Mouse (Mus musculus) embryonic facial prominence, embryonic 10.5 days (tissue): Measurements from ENCODE around the gene Nfkbil1. TPM values are rescaled to one million over a fixed set of nuclear protein-coding genes. Genes with fewer than 3 reads are reported as not detected.

Experiments used
- DNase-seq: peaks from one replicate; pipeline ENCODE4 v3.0.0-alpha.2; 2017; ENCODE audit warnings: low spot score
- H3K27ac ChIP-seq: fragments of 300-500 bp; sonication (generic); replicated peaks from 2 replicates; pipeline ENCODE4 v1.5.1; 2016; ENCODE audit warnings: mild to moderate bottlenecking
- H3K27me3 ChIP-seq: fragments of 300-500 bp; sonication (generic); replicated peaks from 2 replicates; pipeline ENCODE4 v1.6.1; 2016; ENCODE audit warnings: low read depth, mild to moderate bottlenecking; ENCODE audit not compliant: poor library complexity, severe bottlenecking
- H3K36me3 ChIP-seq: fragments of 300-500 bp; sonication (generic); replicated peaks from 2 replicates; pipeline ENCODE4 v1.6.1; 2016; ENCODE audit warnings: mild to moderate bottlenecking, moderate library complexity
- H3K4me1 ChIP-seq: fragments of 300-500 bp; sonication (generic); 2 replicates; pipeline ENCODE4 v1.6.1; 2016
- H3K4me3 ChIP-seq: fragments of 300-500 bp; sonication (generic); 2 replicates; pipeline ENCODE4 v1.5.1; 2016; ENCODE audit warnings: mild to moderate bottlenecking, moderate library complexity
- H3K9me3 ChIP-seq: fragments of 300-500 bp; sonication (generic); 2 replicates; pipeline ENCODE4 v1.6.1; 2016; ENCODE audit warnings: mild to moderate bottlenecking
- WGBS: fragments of 180-500 bp; shearing (Covaris S2); methylation state at CpG from one replicate; pipeline ENCODE4 v1.1.7; 2016; 5-methylcytosine and 5-hydroxymethylcytosine counted together
- polyA plus RNA-seq: library from polyadenylated mRNA; unstranded; fragments of >200 nt; fragmentation: Nextera tagmentation; extraction: Ambion mirVana; gene quantifications from 2 replicates; pipeline ENCODE4 v1.2.1, GENCODE M21; 2016

Nfkbil1 gene
- polyA plus RNA-seq, 1 experiment from 2014 or later: 9.3 TPM

DNA sequence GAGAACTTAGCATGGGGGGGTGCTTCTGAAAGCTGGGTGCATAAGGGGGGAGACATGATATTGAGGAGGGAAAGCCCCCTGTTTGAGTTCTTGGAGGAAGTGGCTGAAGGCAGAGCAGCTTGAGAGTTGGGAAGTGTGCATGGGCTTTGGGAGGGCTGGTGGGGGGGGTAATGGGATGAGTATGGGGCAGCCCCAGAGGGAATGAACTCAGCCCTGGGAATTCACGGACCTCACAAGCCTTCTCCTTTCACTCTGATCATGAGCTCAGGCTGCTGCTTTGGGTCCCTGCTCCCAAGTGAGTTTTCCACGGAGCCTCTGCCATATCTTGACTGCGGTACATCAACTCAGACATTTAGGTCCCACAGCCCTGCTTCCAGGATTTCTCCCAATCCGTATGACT lies 33.1 kb downstream of the Nfkbil1 start:
- H3K9me3 ChIP-seq: no peaks in the 10 kb centered on the region
- no peak overlapping the region for H3K4me3 ChIP-seq
- WGBS: 78% methylated on average over 4 of the region's 4 CpGs
- H3K36me3 ChIP-seq: no peaks in the 10 kb centered on the region
- DNase-seq: no peak
- H3K27ac ChIP-seq: no peak overlapping the region
- peaks cover 78% of the 10 kb centered on the region for H3K27me3 ChIP-seq
- peaks cover 14% of the 10 kb centered on the region for H3K4me1 ChIP-seq

DNA sequence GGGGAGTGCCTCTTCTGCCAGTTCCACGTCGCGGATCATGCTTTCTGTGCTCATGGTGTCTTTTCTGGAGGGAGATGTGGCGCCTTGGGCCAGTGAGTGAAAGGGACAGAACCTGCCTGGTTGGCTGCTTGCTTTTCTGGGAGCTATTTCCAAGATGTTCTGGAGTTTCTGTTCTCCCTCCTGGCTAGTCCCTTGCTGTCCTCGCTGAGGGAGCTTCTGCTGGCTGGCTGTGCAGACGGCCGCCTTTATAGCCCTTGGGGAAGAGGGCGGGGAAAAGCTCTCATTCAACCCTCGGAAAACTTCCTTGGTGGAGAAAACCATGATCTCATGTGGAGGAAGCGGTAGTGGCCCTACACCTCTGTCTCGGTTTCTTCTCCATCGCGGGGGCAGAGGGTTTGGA lies 33.8 kb downstream of the Nfkbil1 start, which contains the start of gene Tnf:
Tnf (minus strand) TSS at position 221 of the 400 bp plus-strand sequence.
- H3K4me3 ChIP-seq: 0 out of 2 replicates have a peak within 1 kb of the TSS, but pooled peaks have one; percentile 4
- H3K27ac ChIP-seq: no peak within 1 kb of the TSS
- WGBS: 43% methylated on average over 13 of the region's 13 CpGs
- peaks cover 14% of the 10 kb centered on the region for H3K4me1 ChIP-seq
- DNase-seq: no peak
- peaks cover 85% of the 10 kb centered on the region for H3K27me3 ChIP-seq
- no peaks in the 10 kb centered on the region for H3K36me3 ChIP-seq
- no peaks in the 10 kb centered on the region for H3K9me3 ChIP-seq

DNA sequence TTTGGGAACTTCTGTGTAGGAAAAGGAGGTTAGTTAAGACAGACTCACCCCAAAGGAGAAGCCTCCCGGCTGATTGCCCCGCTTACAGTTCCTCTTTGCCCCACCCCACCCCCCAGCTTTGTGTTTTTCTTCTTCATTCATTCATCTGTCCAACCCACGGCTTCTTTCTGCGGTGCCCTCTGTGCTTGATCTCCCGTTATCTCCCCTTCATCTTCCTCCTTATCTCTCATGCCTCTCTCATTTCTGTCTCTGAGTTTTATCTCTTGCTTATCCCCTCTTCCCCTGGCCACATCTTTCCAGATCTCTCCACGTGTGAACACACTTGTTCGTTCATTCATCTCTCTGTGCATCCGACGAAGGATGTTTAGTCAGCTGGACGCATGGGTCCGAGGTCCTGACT lies 34.5 kb downstream of the Nfkbil1 start:
- peaks cover 92% of the 10 kb centered on the region for H3K27me3 ChIP-seq
- H3K4me1 ChIP-seq: peaks cover 15% of the 10 kb centered on the region
- H3K4me3 ChIP-seq: 0 out of 2 replicates have a peak overlapping the region, but pooled peaks have one; percentile 4
- H3K36me3 ChIP-seq: no peaks in the 10 kb centered on the region
- H3K9me3 ChIP-seq: no peaks in the 10 kb centered on the region
- H3K27ac ChIP-seq: no peak overlapping the region
- 79% methylated on average over 11 of the region's 11 CpGs for WGBS
- no peak for DNase-seq

DNA sequence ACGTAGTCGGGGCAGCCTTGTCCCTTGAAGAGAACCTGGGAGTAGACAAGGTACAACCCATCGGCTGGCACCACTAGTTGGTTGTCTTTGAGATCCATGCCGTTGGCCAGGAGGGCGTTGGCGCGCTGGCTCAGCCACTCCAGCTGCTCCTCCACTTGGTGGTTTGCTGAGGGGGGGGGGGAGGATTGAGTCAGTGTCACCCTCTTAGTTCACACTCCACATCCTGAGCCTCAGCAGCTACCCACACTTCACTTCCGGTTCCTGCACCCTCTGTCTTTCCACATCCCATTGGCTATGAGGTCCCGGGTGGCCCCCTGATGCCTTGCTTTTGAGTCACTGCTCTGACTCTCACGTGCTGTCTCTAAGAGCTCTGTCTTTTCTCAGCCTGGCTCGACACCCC lies 35.2 kb downstream of the Nfkbil1 start:
- H3K36me3 ChIP-seq: no peaks in the 10 kb centered on the region
- DNase-seq: no peak
- no peaks in the 10 kb centered on the region for H3K9me3 ChIP-seq
- H3K4me1 ChIP-seq: peaks cover 23% of the 10 kb centered on the region
- H3K27ac ChIP-seq: no peak overlapping the region
- WGBS: 89% methylated on average over 11 of the region's 11 CpGs
- H3K4me3 ChIP-seq: no peak overlapping the region
- peaks cover 96% of the 10 kb centered on the region for H3K27me3 ChIP-seq

DNA sequence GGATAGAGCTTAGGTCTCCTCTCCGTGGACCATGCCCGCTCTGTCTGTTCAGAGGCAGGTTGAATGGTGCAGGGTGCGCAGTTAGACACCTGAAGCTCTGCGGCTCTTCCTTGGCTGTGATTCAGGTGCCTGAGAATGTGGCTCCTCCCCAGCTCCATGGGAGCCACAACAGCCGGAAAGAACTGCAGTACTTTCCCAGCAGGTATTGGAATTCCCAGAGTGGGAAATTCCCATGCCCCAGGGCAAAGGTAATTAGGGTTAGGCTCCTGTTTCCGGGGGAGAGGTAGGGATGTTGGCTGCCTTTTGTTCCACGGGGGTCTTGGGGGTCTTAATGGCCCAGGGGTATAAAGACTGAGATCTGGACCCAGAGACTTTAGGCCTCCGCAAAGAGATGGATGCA lies 36.6 kb downstream of the Nfkbil1 start:
- H3K36me3 ChIP-seq: no peaks in the 10 kb centered on the region
- 18% methylated on average over 8 of the region's 8 CpGs for WGBS
- no peak for DNase-seq
- peaks cover 96% of the 10 kb centered on the region for H3K27me3 ChIP-seq
- H3K27ac ChIP-seq: no peak overlapping the region
- peaks cover 29% of the 10 kb centered on the region for H3K4me1 ChIP-seq
- no peaks in the 10 kb centered on the region for H3K9me3 ChIP-seq
- no peak overlapping the region for H3K4me3 ChIP-seq

DNA sequence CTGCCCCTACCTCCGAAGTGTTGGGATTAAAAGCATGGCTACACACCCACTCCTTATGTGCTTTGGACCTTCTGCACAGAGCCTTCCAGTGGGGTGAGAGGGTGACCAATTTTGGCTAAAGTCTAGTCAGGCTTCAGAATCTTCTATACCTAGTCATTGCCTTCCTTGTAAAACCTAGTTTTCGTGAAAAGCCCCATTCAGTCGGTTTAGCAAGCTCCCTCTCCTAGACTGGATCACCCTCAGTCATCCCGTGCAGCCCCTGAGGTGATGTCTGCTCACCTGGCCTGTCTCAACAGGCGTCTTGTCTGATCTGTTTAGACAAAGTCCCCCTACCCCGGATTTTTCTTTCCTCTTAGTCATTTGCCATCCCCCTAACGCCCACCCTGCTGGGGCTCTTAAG lies 37.6 kb downstream of the Nfkbil1 start:
- H3K36me3 ChIP-seq: no peaks in the 10 kb centered on the region
- no peak overlapping the region for H3K27ac ChIP-seq
- H3K9me3 ChIP-seq: no peaks in the 10 kb centered on the region
- peaks cover 95% of the 10 kb centered on the region for H3K27me3 ChIP-seq
- no peak for DNase-seq
- H3K4me3 ChIP-seq: no peak overlapping the region
- WGBS: 60% methylated on average over 7 of the region's 7 CpGs
- peaks cover 32% of the 10 kb centered on the region for H3K4me1 ChIP-seq

DNA sequence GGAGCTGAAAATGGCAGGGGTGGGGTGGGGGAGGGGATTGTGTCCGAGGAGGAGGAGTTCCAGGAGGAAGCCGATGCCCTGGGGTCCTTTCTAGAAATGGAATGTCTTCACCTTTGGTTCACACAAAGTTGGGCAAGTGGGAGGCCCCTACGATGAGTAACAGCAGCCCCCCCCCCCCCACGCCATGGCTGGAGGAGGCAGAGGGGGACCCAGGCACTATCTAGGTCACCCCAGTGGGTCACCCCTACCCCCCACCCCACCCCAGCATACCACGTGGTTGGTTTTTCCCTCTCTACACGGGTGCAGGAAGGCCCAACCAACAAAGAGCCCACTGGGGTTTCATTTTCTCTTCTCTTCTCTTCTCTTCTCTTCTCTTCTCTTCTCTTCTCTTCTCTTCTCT lies 38.5 kb downstream of the Nfkbil1 start:
- Histone ChIP-seq H3K9me3 (no peaks in the 10 kb centered on the region), H3K27ac (no peak overlapping the region), H3K4me3 (no peak overlapping the region), H3K36me3 (no peaks in the 10 kb centered on the region), H3K27me3 (peaks cover 86% of the 10 kb centered on the region), H3K4me1 (peaks cover 32% of the 10 kb centered on the region)
- no peak for DNase-seq
- WGBS: 52% methylated on average over 6 of the region's 6 CpGs

DNA sequence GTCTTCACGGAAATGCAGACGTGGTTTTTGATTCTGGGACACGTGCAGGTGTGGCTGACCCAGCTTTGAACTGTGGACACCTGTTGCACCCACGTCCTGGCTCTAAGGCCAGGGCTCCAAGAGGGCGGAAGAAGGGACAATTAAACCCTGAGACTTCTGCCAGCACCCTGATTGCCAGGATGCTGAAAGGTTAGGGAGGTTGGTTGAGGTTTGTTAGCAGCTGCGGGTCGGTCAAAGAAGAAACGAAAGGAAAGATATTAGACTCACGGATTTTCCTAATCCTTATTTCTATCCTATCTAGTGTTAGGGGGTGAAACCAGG lies 39.3 kb downstream of the Nfkbil1 start:
- Histone ChIP-seq H3K27ac (no peak overlapping the region), H3K27me3 (peaks cover 77% of the 10 kb centered on the region), H3K9me3 (no peaks in the 10 kb centered on the region), H3K4me3 (peak overlapping the region; percentile 61), H3K4me1 (peaks cover 32% of the 10 kb centered on the region), H3K36me3 (no peaks in the 10 kb centered on the region)
- no peak for DNase-seq
- 32% methylated on average over 9 of the region's 9 CpGs for WGBS

DNA sequence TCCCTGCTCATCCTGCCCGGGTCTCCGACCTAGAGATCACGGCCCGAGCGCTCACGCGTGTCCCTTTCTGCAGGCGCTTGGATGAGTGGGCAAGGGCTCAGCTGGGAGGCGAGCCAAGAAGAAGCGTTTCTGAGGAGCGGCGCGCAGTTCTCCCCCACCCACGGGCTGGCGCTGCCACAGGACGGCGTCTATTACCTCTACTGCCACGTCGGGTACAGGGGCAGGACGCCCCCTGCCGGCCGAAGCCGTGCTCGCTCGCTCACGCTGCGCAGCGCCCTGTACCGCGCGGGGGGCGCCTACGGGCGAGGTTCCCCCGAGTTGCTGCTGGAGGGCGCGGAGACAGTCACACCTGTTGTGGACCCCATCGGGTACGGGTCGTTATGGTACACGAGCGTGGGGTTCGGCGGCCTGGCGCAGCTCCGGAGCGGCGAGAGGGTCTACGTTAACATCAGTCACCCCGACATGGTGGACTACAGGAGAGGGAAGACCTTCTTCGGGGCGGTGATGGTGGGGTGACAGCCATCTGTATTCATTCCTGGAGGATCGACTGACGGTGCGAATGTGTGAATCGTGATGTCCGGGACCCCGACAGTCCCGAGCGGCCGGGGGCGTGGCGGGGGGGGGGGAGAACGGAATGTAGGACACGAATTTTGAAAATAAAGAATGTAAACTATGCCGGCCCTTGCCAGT lies 39.8 kb downstream of the Nfkbil1 start:
- H3K4me3 ChIP-seq: peak overlapping the region; percentile 61
- 2% methylated on average over 66 of the region's 66 CpGs for WGBS
- peak overlapping the region; percentile 35; the same call in 1 of the 2 replicates for H3K27ac ChIP-seq
- H3K9me3 ChIP-seq: no peaks in the 10 kb centered on the region
- no peaks in the 10 kb centered on the region for H3K36me3 ChIP-seq
- H3K4me1 ChIP-seq: peaks cover 32% of the 10 kb centered on the region
- peak; percentile 87 for DNase-seq
- peaks cover 72% of the 10 kb centered on the region for H3K27me3 ChIP-seq

DNA sequence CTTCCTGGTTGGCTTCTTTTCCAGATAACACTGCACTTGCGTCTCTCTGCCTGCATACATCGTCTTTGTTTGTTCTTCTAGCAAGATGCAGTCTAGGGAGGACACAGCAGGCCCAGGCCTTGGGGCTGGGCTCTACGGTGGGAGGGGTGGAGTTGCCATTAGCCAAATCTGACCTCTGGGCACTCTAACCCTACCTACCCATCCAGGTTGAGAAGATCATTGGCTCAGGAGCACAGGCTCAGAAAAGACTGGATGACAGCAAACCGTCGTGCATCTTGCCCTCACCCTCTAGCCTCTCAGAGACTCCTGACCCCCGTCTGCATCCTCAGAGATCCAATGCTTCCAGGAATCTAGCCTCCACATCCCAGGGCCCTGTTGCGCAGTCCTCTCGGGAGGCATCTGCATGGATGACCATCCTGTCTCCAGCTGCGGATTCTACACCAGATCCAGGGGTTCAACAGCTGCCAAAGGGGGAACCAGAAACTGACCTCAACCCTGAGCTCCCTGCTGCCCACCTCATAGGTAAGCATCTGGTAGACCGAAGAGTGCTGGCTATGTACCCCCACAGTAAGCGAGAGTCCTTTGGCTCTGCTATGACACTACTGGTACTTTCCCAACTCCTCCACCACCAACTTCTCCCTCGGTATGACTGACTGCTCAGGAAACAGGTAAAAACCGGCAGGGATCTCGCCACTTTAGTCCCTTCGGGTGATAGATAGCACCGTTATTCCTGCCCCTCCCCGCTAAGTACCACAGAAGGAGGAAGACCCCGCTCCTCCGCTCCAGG lies 40.6 kb downstream of the Nfkbil1 start:
- peaks cover 65% of the 10 kb centered on the region for H3K27me3 ChIP-seq
- no peak for DNase-seq
- H3K4me1 ChIP-seq: peaks cover 32% of the 10 kb centered on the region
- WGBS: 41% methylated on average over 19 of the region's 19 CpGs
- H3K27ac ChIP-seq: peak overlapping the region; percentile 35; the same call in 1 of the 2 replicates
- peak overlapping the region; percentile 61 for H3K4me3 ChIP-seq
- H3K9me3 ChIP-seq: no peaks in the 10 kb centered on the region
- H3K36me3 ChIP-seq: no peaks in the 10 kb centered on the region

DNA sequence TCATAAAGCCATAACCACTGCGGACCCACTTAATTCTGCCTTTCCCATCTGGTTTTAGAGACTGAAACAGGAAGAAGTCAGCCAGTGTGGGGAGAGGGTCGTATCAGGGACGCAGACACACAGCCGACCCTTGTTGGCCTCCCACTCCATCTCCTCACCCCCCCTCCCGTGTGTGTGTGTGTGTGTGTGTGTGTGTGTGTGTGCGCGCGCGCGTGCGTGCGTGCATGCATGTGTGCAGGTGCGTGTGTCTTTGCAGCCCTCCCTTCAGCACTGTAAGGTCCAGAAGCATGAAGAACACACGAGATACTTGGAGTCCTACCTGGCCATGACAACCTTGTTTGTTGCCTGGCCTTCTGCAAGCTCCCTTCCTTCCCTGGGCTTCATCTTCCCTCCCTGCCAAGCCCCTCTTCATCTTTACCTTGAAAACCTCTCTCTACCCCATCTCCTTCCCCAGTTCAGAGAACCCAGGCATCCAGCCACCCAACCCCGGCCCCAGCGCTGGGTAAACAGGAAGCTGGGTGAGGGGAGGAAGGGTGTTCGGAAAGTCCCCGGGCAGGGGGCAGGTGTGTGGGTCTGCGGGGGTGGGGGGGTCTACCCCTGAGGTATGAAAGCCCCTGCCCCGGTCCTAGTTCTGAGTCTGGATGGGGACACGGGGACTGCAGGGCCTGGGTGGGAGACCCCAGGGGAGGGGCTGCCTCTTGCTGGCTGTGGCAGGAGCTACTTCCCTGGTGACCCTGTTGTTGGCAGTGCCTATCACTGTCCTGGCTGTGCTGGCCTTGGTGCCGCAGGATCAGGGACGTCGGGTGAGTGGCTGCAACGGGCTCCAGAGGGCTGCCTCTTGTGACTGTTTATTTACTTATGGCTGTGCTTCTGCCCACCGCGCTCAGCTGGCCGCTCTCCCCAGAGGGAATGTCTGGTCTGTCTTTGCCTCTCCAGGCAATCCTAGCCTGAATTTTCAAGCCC lies 41.4 kb downstream of the Nfkbil1 start, which contains the start of gene Ltb:
Ltb (plus strand) TSS at position 559 of the 963 bp plus-strand sequence.
- H3K4me3 ChIP-seq: peak within 1 kb of the TSS; percentile 61
- H3K4me1 ChIP-seq: peaks cover 36% of the 10 kb centered on the region
- H3K9me3 ChIP-seq: no peaks in the 10 kb centered on the region
- no peak within 1 kb of the TSS for H3K27ac ChIP-seq
- DNase-seq: no peak
- no peaks in the 10 kb centered on the region for H3K36me3 ChIP-seq
- 69% methylated on average over 28 of the region's 28 CpGs for WGBS
- peaks cover 59% of the 10 kb centered on the region for H3K27me3 ChIP-seq

DNA sequence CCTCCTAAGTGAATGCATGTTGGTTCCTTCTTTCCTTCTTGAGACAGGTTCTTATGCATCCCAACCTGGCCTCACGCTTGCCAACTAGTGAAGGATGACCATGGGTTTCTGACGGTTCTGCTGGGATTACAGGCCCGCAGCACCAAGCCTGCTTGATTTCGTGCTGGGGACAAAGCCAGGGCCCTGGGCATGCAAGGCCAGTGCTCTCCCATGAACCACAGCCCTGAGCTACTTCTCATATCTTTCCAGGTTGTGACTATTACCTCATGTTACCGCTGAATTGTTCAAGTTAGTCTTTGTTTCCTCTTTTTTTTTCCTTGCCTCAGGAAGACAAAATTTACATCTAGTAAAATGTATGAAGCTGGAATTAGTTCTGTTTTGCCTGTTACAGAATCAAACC lies 42.7 kb downstream of the Nfkbil1 start:
- Histone ChIP-seq H3K9me3 (no peaks in the 10 kb centered on the region), H3K27ac (no peak overlapping the region), H3K4me1 (peaks cover 31% of the 10 kb centered on the region), H3K27me3 (peaks cover 48% of the 10 kb centered on the region), H3K4me3 (no peak overlapping the region), H3K36me3 (no peaks in the 10 kb centered on the region)
- WGBS: 84% methylated on average over 5 of the region's 5 CpGs
- no peak for DNase-seq
